Mouse (Mus musculus) midbrain, embryonic 15.5 days (tissue): Measurements from ENCODE around the gene Gm8453. TPM values are rescaled to one million over a fixed set of nuclear protein-coding genes. Genes with fewer than 3 reads are reported as not detected.
"Not testable (repeated sequence)": the region's sequence is repeated elsewhere in the genome, so short reads cannot be mapped to it uniquely, and the experiment has no call there.

Experiments
- ATAC-seq: fragments of 200-750 bp; cut with Nextera tagmentation; replicated peaks from 2 replicates; pipeline ENCODE4 v1.8.0; 2017; ENCODE audit warnings: moderate TSS enrichment
- H3K27ac ChIP-seq: fragments of 300-500 bp; sonication (generic); 2 replicates; pipeline ENCODE4 v1.5.1; 2015; ENCODE audit warnings: mild to moderate bottlenecking, inconsistent platforms
- H3K27me3 ChIP-seq: fragments of 300-500 bp; sonication (generic); replicated peaks from 2 replicates; pipeline ENCODE4 v1.6.1; 2015; ENCODE audit warnings: inconsistent platforms
- H3K36me3 ChIP-seq: fragments of 300-500 bp; sonication (generic); replicated peaks from 2 replicates; pipeline ENCODE4 v1.6.1; 2015; ENCODE audit warnings: inconsistent platforms
- H3K4me1 ChIP-seq: fragments of 300-500 bp; sonication (generic); 2 replicates; pipeline ENCODE4 v1.6.1; 2015; ENCODE audit warnings: inconsistent platforms
- H3K4me2 ChIP-seq: fragments of 300-500 bp; sonication (generic); 2 replicates; pipeline ENCODE4 v1.6.1; 2015; ENCODE audit warnings: inconsistent platforms, mild to moderate bottlenecking, moderate library complexity
- H3K4me3 ChIP-seq: fragments of 300-500 bp; sonication (generic); 2 replicates; pipeline ENCODE4 v1.5.1; 2015; ENCODE audit warnings: mild to moderate bottlenecking, inconsistent platforms
- H3K9ac ChIP-seq: fragments of 300-500 bp; sonication (generic); 2 replicates; pipeline ENCODE4 v1.6.1; 2015; ENCODE audit warnings: mild to moderate bottlenecking, inconsistent platforms
- H3K9me3 ChIP-seq: fragments of 300-500 bp; sonication (generic); 2 replicates; pipeline ENCODE4 v1.6.1; 2016; ENCODE audit warnings: inconsistent platforms
- WGBS: fragments of 180-500 bp; shearing (Covaris S2); methylation state at CpG from one replicate; pipeline ENCODE4 v1.1.7; 2015; ENCODE audit warnings: mixed read lengths; 5-methylcytosine and 5-hydroxymethylcytosine counted together
- polyA plus RNA-seq: library from polyadenylated mRNA; unstranded; fragments of >200 nt; fragmentation: Nextera tagmentation; extraction: Ambion mirVana; gene quantifications from 2 replicates; pipeline ENCODE4 v1.2.1, GENCODE M21; 2015

The Gm8453 gene
- polyA plus RNA-seq, result not detected in 2 replicates

GRCm38 (mm10) chr7:22229384-22229783 lies at the start of gene Gm8453:
Gm8453 (minus strand) TSS chr7:22229484.
- H3K27me3 ChIP-seq, H3K4me2 ChIP-seq, H3K4me3 ChIP-seq, H3K36me3 ChIP-seq, H3K4me1 ChIP-seq, H3K9me3 ChIP-seq, H3K27ac ChIP-seq, H3K9ac ChIP-seq, ATAC-seq: not testable (repeated sequence)
- 20% methylated on average over 2 of the region's 2 CpGs for WGBS

GRCm38 (mm10) chr7:22201164-22201563 lies 28.1 kb downstream of the Gm8453 start, which contains the start of gene Gm8653:
Gm8653 (minus strand) TSS chr7:22201264.
- not testable (repeated sequence) for H3K4me3 ChIP-seq, H3K27me3 ChIP-seq, ATAC-seq, H3K36me3 ChIP-seq, H3K27ac ChIP-seq, H3K4me1 ChIP-seq, H3K9me3 ChIP-seq, H3K9ac ChIP-seq, H3K4me2 ChIP-seq
- no CpG with 5 or more reads among the region's 2 CpGs for WGBS

DNA sequence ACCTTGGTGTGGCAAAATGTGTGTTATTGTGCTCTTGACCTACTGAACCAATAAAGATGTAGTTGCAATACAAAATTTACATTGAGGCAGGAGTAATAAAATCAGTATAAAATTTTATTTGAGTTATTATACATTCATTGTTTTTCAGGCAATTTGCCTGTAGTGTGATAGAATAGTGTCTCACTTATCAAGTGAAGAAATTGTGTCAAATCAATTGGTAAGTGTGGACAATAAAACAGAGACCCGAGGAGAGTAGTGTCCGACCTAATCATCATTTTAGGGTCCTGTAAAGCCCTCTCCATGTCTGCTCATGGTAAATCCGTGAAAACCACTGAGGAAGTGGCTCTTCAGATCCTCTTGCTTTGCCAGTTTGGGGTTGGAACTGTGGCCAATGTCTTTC lies 40.2 kb downstream of the Gm8453 start, which contains the start of gene Vmn1r143:
TSS of gene Vmn1r143 (plus strand) at position 301 of the 400 bp plus-strand sequence.
- not testable (repeated sequence) for ATAC-seq, H3K9me3 ChIP-seq, H3K4me2 ChIP-seq, H3K27ac ChIP-seq, H3K9ac ChIP-seq, H3K27me3 ChIP-seq, H3K4me3 ChIP-seq, H3K4me1 ChIP-seq, H3K36me3 ChIP-seq
- no CpG with 5 or more reads among the region's 3 CpGs for whole genome bisulfite sequencing

Other genes with a start within 250 kb of the Gm8453 start
- gene Vmn1r137, start 234.9 kb downstream of the Gm8453 start, polyA plus RNA-seq, result not detected in 2 replicates
- not detected in 2 replicates for gene Vmn1r138, start 200.6 kb downstream of the Gm8453 start, polyA plus RNA-seq
- gene Gm6176, start 173.2 kb downstream of the Gm8453 start, polyA plus RNA-seq, result not detected in 2 replicates
- gene Vmn1r139, start 160.4 kb downstream of the Gm8453 start, polyA plus RNA-seq, result not detected in 2 replicates
- not detected in 2 replicates for gene Gm16451, start 111.2 kb downstream of the Gm8453 start, polyA plus RNA-seq
- gene Gm10666, start 94.7 kb downstream of the Gm8453 start, polyA plus RNA-seq, result not detected in 2 replicates
- gene Vmn1r142, start 65.4 kb downstream of the Gm8453 start, polyA plus RNA-seq, result not detected in 2 replicates
- not detected in 2 replicates for gene Vmn1r143, start 40.1 kb downstream of the Gm8453 start, polyA plus RNA-seq
- not detected in 2 replicates for gene Gm8653, start 28.2 kb downstream of the Gm8453 start, polyA plus RNA-seq
- not detected in 2 replicates for gene Gm4187, start 100.2 kb upstream of the Gm8453 start, polyA plus RNA-seq
- not detected in 2 replicates for gene Gm8660, start 141.6 kb upstream of the Gm8453 start, polyA plus RNA-seq
- not detected in 2 replicates for gene Vmn1r148, start 184.1 kb upstream of the Gm8453 start, polyA plus RNA-seq
- gene Vmn1r149, start 208.7 kb upstream of the Gm8453 start, polyA plus RNA-seq, result not detected in 2 replicates
- not detected in 2 replicates for gene Gm10665, start 234.6 kb upstream of the Gm8453 start, polyA plus RNA-seq